Mouse (Mus musculus): ENCODE measurements around the gene Ptpa. TPM values are rescaled to one million over a fixed set of nuclear protein-coding genes. Genes with fewer than 3 reads are reported as not detected.

The Ptpa gene
- polyA plus RNA-seq, 1 experiment from 2014 or later, result 129 TPM

- WGBS, result 78% methylated on average over 8 of the region's 8 CpGs
- Histone ChIP-seq H3K36me3 (no peaks in the 10 kb centered on the region), H3K27me3 (replicated peaks) (no peaks in the 10 kb centered on the region), H3K4me2 (replicated peaks) (peak overlapping the region; percentile 57; the same call in 1 of the 2 replicates), H3K9ac (no peak overlapping the region), H3K4me3 (no peak overlapping the region), H3K9me3 (no peaks in the 10 kb centered on the region), H3K27ac (no peak overlapping the region), H3K4me1 (0 out of 2 replicates have a peak, but pooled peaks cover 3% of the 10 kb centered on the region)
- ATAC-seq (ENCODE audit: low FRiP score, low read depth), result peak; percentile 14; the same call in 1 of the 2 replicates
These were observed 79.4 kb downstream of the Ptpa start for GRCm38 (mm10) chr2:30495000-30495908.

GRCm38 (mm10) chr2:30495909-30496861 lies 80.3 kb downstream of the Ptpa start:
- WGBS, result 30% methylated on average over 22 of the region's 22 CpGs
- no peaks in the 10 kb centered on the region for H3K36me3 ChIP-seq
- no peaks in the 10 kb centered on the region for H3K9me3 ChIP-seq
- H3K4me1 ChIP-seq, result 0 out of 2 replicates have a peak, but pooled peaks cover 3% of the 10 kb centered on the region
- peak overlapping the region; percentile 57 for H3K4me2 ChIP-seq (replicated peaks)
- no peaks in the 10 kb centered on the region for H3K27me3 ChIP-seq (replicated peaks)
- H3K9ac ChIP-seq, result no peak overlapping the region
- ATAC-seq (ENCODE audit: low FRiP score, low read depth), result peak; percentile 98
- H3K4me3 ChIP-seq, result 0 out of 2 replicates have a peak overlapping the region, but pooled peaks have one; percentile 3
- no peak overlapping the region for H3K27ac ChIP-seq

Small RNA genes within 50 kb of the gene (microRNA-seq; reads per million reads assigned to microRNA genes)
- not detected for gene Gm47292

Other genes starting within 250 kb of the Ptpa start
- 17.1 and 17.7 TPM in 2 replicates for gene Endog, start 244.5 kb upstream of the Ptpa start, polyA plus RNA-seq (2016; fragmentation: Nextera tagmentation; extraction: Ambion mirVana)
- gene Spout1, start 237.6 kb upstream of the Ptpa start, polyA plus RNA-seq (2016; fragmentation: Nextera tagmentation; extraction: Ambion mirVana), result 59.4 and 61.0 TPM in 2 replicates
- gene Kyat1, start 210.2 kb upstream of the Ptpa start, polyA plus RNA-seq (2016; fragmentation: Nextera tagmentation; extraction: Ambion mirVana), result 12.5 and 12.7 TPM in 2 replicates
- 30.6 and 43.0 TPM in 2 replicates for gene Lrrc8a, start 178.3 kb upstream of the Ptpa start, polyA plus RNA-seq (2016; fragmentation: Nextera tagmentation; extraction: Ambion mirVana)
- gene Gm28035, start 175.5 kb upstream of the Ptpa start, polyA plus RNA-seq (2016; fragmentation: Nextera tagmentation; extraction: Ambion mirVana), result 0.17 and 0.34 TPM in 2 replicates
- gene Phyhd1, start 149.8 kb upstream of the Ptpa start, polyA plus RNA-seq (2016; fragmentation: Nextera tagmentation; extraction: Ambion mirVana), result 3.8 and 4.2 TPM in 2 replicates
- not detected in 2 replicates for gene Gm28038, start 135.0 kb upstream of the Ptpa start, polyA plus RNA-seq (2016; fragmentation: Nextera tagmentation; extraction: Ambion mirVana)
- gene Dolk, start 129.7 kb upstream of the Ptpa start, polyA plus RNA-seq (2016; fragmentation: Nextera tagmentation; extraction: Ambion mirVana), result 27.5 and 28.8 TPM in 2 replicates
- gene Nup188, start 129.6 kb upstream of the Ptpa start, polyA plus RNA-seq (2016; fragmentation: Nextera tagmentation; extraction: Ambion mirVana), result 26.4 and 34.4 TPM in 2 replicates
- 105 and 118 TPM in 2 replicates for gene Sh3glb2, start 56.7 kb upstream of the Ptpa start, polyA plus RNA-seq (2016; fragmentation: Nextera tagmentation; extraction: Ambion mirVana)
- gene Miga2, start 51.8 kb upstream of the Ptpa start, polyA plus RNA-seq (2016; fragmentation: Nextera tagmentation; extraction: Ambion mirVana), result 28.5 and 31.8 TPM in 2 replicates
- gene Dolpp1, start 23.8 kb upstream of the Ptpa start, polyA plus RNA-seq (2016; fragmentation: Nextera tagmentation; extraction: Ambion mirVana), result 51.9 and 52.3 TPM in 2 replicates
- gene Crat, start 226 bp upstream of the Ptpa start, polyA plus RNA-seq (2016; fragmentation: Nextera tagmentation; extraction: Ambion mirVana), result 26.0 and 27.7 TPM in 2 replicates
- 5.7 and 5.8 TPM in 2 replicates for gene Ier5l, start 58.2 kb downstream of the Ptpa start, polyA plus RNA-seq (2016; fragmentation: Nextera tagmentation; extraction: Ambion mirVana)
- gene Cstad, start 179.0 kb downstream of the Ptpa start, polyA plus RNA-seq (2016; fragmentation: Nextera tagmentation; extraction: Ambion mirVana), result 0.57 and 1.3 TPM in 2 replicates

All from neural tube, embryonic 12.5 days (tissue).